ENCODE assay signal across 9 mouse cellular contexts in the genomic region with DNA sequence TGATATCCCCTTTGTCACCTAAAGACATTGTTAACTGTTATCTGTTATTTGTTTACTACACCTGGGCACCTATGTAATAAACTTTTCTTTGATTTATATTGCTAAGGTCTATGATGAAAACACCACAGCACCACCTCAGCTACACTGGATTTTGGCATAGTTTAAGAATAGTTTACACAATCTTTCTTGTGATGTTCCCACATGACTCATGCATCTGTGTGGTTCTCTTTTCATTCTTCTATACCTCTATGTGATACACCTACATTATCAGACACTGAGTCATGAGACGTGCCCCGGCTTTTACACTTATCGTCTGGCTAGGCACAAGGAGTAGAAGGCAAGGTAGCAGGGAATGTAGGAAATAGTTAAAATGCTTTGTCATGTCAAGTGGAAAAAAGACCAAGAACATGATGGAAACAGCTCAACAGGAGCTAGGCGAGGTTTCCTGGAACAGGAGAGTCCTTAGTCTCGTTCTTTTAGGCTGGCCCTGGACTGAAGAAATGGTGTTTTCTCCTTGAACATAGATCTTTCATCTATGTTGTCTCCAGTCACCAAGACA. TPM values are rescaled to one million over a fixed set of nuclear protein-coding genes. Genes with fewer than 3 reads are reported as not detected.
DNase-seq lines count a peak whose midpoint lies in the region; ATAC-seq and TF ChIP-seq lines count a peak whose summit lies in the region.
"Had no signal": no experiment of that assay in that cellular context is flagged by ENCODE, and none has a peak within 500 bp of the region (broad histone marks: within the 10 kb centered on the region; RNA-seq: fewer than 3 reads in every experiment).

No protein-coding gene starts in this region.

- H3K27me3 ChIP-seq in kidney, embryonic 15.5 days = no peaks in the 10 kb centered on the region
- H3K27me3 ChIP-seq in C2C12 (ENCODE audit: control insufficient read depth, insufficient read depth, insufficient read length) = no peaks in the 10 kb centered on the region
- H3K27me3 ChIP-seq in limb, embryonic 12.5 days = no peaks in the 10 kb centered on the region
- H3K27me3 ChIP-seq: neural tube, embryonic 12.5 days had no signal

- no peak for DNase-seq in kidney, postnatal 14 days
- no peak for DNase-seq in B cell, adult 2 months
- no peak for DNase-seq in cerebellum, adult 11 months
- DNase-seq: kidney, adult 8-10 months had no signal

- no peak for TF ChIP-seq CTCF in C2C12 (IDR thresholded peaks at IDR 0.05; ENCODE audit: control insufficient read depth, insufficient read depth, insufficient read length)
- no peak for TF ChIP-seq CTCF in bone marrow macrophage, adult 2 months (IDR thresholded peaks at IDR 0.05; ENCODE audit: low read depth, low read length)

- no peaks in the 10 kb centered on the region for H3K36me3 ChIP-seq in kidney, embryonic 15.5 days
- H3K36me3 ChIP-seq in C2C12 (ENCODE audit: control insufficient read depth, insufficient read depth) = no peaks in the 10 kb centered on the region
- H3K36me3 ChIP-seq in limb, embryonic 12.5 days = no peaks in the 10 kb centered on the region
- H3K36me3 ChIP-seq: neural tube, embryonic 12.5 days had no signal

- no peak overlapping the region for H3K4me3 ChIP-seq in kidney, embryonic 15.5 days (replicated peaks)
- H3K4me3 ChIP-seq in C2C12 (ENCODE audit: insufficient read depth, poor library complexity, severe bottlenecking) = no peak overlapping the region
- H3K4me3 ChIP-seq in bone marrow macrophage, adult 2 months (ENCODE audit: insufficient read depth, low read length) = no peak overlapping the region
- H3K4me3 ChIP-seq in limb, embryonic 12.5 days (replicated peaks) = no peak overlapping the region
- H3K4me3 ChIP-seq: neural tube, embryonic 12.5 days had no signal

- no peaks in the 10 kb centered on the region for H3K79me2 ChIP-seq in C2C12 (ENCODE audit: control insufficient read depth, insufficient read depth)

- H3K9ac ChIP-seq in kidney, embryonic 15.5 days = no peak overlapping the region
- H3K9ac ChIP-seq in limb, embryonic 12.5 days (replicated peaks) = no peak overlapping the region
- H3K9ac ChIP-seq: neural tube, embryonic 12.5 days had no signal

- no peaks in the 10 kb centered on the region for H3K79me3 ChIP-seq in C2C12 (ENCODE audit: low read depth)

- no peak for ATAC-seq in kidney, embryonic 15.5 days (replicated peaks; ENCODE audit: low FRiP score)
- ATAC-seq in limb, embryonic 12.5 days (ENCODE audit: insufficient number of reproducible peaks, insufficient read depth, low FRiP score, low TSS enrichment, low read depth) = no peak

- H3K4me1 ChIP-seq in kidney, embryonic 15.5 days = peaks cover 17% of the 10 kb centered on the region
- H3K4me1 ChIP-seq in bone marrow macrophage, adult 2 months (ENCODE audit: control insufficient read depth, insufficient read depth, low read length) = peaks cover 13% of the 10 kb centered on the region
- H3K4me1 ChIP-seq in limb, embryonic 12.5 days (replicated peaks) = peaks cover 21% of the 10 kb centered on the region

- no peak for TF ChIP-seq POLR2A in bone marrow macrophage, adult 2 months (IDR thresholded peaks at IDR 0.05; ENCODE audit: borderline replicate concordance, low read depth, low read length)

- no peak overlapping the region for H3ac ChIP-seq in C2C12 (ENCODE audit: control insufficient read depth, insufficient read length, low read depth)

- WGBS in kidney, embryonic 15.5 days = 92% methylated on average over 5 of the region's 5 CpGs
- 93% methylated on average over 5 of the region's 5 CpGs for WGBS in limb, embryonic 12.5 days

- no peaks in the 10 kb centered on the region for H3K9me3 ChIP-seq in kidney, embryonic 15.5 days (replicated peaks)
- H3K9me3 ChIP-seq in limb, embryonic 12.5 days = no peaks in the 10 kb centered on the region
- H3K9me3 ChIP-seq: neural tube, embryonic 12.5 days had no signal

- no peak overlapping the region for H3K4me2 ChIP-seq in kidney, embryonic 15.5 days
- H3K4me2 ChIP-seq in limb, embryonic 12.5 days = no peak overlapping the region
- H3K4me2 ChIP-seq: neural tube, embryonic 12.5 days had no signal

- H3K27ac ChIP-seq in kidney, embryonic 15.5 days = peak overlapping the region; percentile 89
- peak overlapping the region; percentile 4; the same call in 1 of the 2 replicates for H3K27ac ChIP-seq in bone marrow macrophage, adult 2 months (ENCODE audit: insufficient read depth, low read depth, low read length)
- peak overlapping the region; percentile 90 for H3K27ac ChIP-seq in limb, embryonic 12.5 days
- H3K27ac ChIP-seq: neural tube, embryonic 12.5 days had no signal

TF ChIP-seq in C2C12, 6 proteins besides CTCF, POLR2A, EP300 and RAD21:
- peak; percentile 24 for TF ChIP-seq FOSL1 (IDR thresholded peaks at IDR 0.05; ENCODE audit: insufficient read depth, low read length, poor library complexity, severe bottlenecking)
- no peak for TF ChIP-seq MYOG (IDR thresholded peaks at IDR 0.05; ENCODE audit: control insufficient read depth, extremely low read depth, insufficient read length)
- TF ChIP-seq MAX (IDR thresholded peaks at IDR 0.05) = no peak
- peak; percentile 67 for TF ChIP-seq CEBPB (IDR thresholded peaks at IDR 0.05; ENCODE audit: low read depth)

RNA-seq across cellular contexts. Expression of gene Hist1h2ab, which starts 1.3 kb away (rescaled TPM):
- 39.2 and 44.8 TPM in 2 replicates for polyA plus RNA-seq in kidney, embryonic 15.5 days (2015; fragmentation: Nextera tagmentation; extraction: Ambion mirVana)
- 9.3 TPM for polyA plus RNA-seq in C2C12 (2012; fragmentation: generic; extraction: Trizol)
- 4.3 and 8.4 TPM in 2 replicates for polyA plus RNA-seq in bone marrow macrophage, adult 2 months (2012; ENCODE audit: insufficient read depth, insufficient read length, missing spikeins)
- 77.8 and 92.9 TPM in 2 replicates for polyA plus RNA-seq in limb, embryonic 12.5 days (2016; fragmentation: Nextera tagmentation; extraction: Ambion mirVana)

RNA-seq across cellular contexts. Expression of gene Hist1h3b, which starts 2.4 kb away (rescaled TPM):
- 10.8 and 11.3 TPM in 2 replicates for polyA plus RNA-seq in kidney, embryonic 15.5 days (2015; fragmentation: Nextera tagmentation; extraction: Ambion mirVana)
- polyA plus RNA-seq in C2C12 (2012; fragmentation: generic; extraction: Trizol) = 2.0 TPM
- polyA plus RNA-seq in bone marrow macrophage, adult 2 months (2012; ENCODE audit: insufficient read depth, insufficient read length, missing spikeins) = 2.1 and 4.8 TPM in 2 replicates
- polyA plus RNA-seq in limb, embryonic 12.5 days (2016; fragmentation: Nextera tagmentation; extraction: Ambion mirVana) = 17.7 and 30.1 TPM in 2 replicates

RNA-seq across cellular contexts. Expression of gene Hist1h2bb, which starts 3.1 kb away (rescaled TPM):
- polyA plus RNA-seq in kidney, embryonic 15.5 days (2015; fragmentation: Nextera tagmentation; extraction: Ambion mirVana) = 3.8 and 4.5 TPM in 2 replicates
- polyA plus RNA-seq in C2C12 (2012; fragmentation: generic; extraction: Trizol) = 2.8 TPM
- polyA plus RNA-seq in bone marrow macrophage, adult 2 months (2012; ENCODE audit: insufficient read depth, insufficient read length, missing spikeins) = 1.3 TPM in 1 of 2 replicates, not detected in the other
- polyA plus RNA-seq in limb, embryonic 12.5 days (2016; fragmentation: Nextera tagmentation; extraction: Ambion mirVana) = 6.3 and 6.7 TPM in 2 replicates

RNA-seq across cellular contexts. Expression of gene Hist1h3c, which starts 4.2 kb away (rescaled TPM):
- 12.6 and 13.5 TPM in 2 replicates for polyA plus RNA-seq in kidney, embryonic 15.5 days (2015; fragmentation: Nextera tagmentation; extraction: Ambion mirVana)
- polyA plus RNA-seq in C2C12 (2012; fragmentation: generic; extraction: Trizol) = 6.1 TPM
- polyA plus RNA-seq in bone marrow macrophage, adult 2 months (2012; ENCODE audit: insufficient read depth, insufficient read length, missing spikeins) = 1.2 TPM in 1 of 2 replicates, not detected in the other
- 20.7 and 22.1 TPM in 2 replicates for polyA plus RNA-seq in limb, embryonic 12.5 days (2016; fragmentation: Nextera tagmentation; extraction: Ambion mirVana)

RNA-seq across cellular contexts. Expression of gene Hist1h4b, which starts 7.2 kb away (rescaled TPM):
- 5.4 and 6.4 TPM in 2 replicates for polyA plus RNA-seq in kidney, embryonic 15.5 days (2015; fragmentation: Nextera tagmentation; extraction: Ambion mirVana)
- 16.8 TPM for polyA plus RNA-seq in C2C12 (2012; fragmentation: generic; extraction: Trizol)
- 4.5 and 5.1 TPM in 2 replicates for polyA plus RNA-seq in bone marrow macrophage, adult 2 months (2012; ENCODE audit: insufficient read depth, insufficient read length, missing spikeins)
- 9.1 and 10.7 TPM in 2 replicates for polyA plus RNA-seq in limb, embryonic 12.5 days (2016; fragmentation: Nextera tagmentation; extraction: Ambion mirVana)

Comparison
In these comparisons a context has a peak if more than half of its experiments do, and no peak if none do; other contexts are left out.
1. H3K27ac ChIP-seq: peak in every context shown above with its lines; median percentile 90 in limb, embryonic 12.5 days; 89 in kidney, embryonic 15.5 days; 4 in bone marrow macrophage, adult 2 months.